Mouse (Mus musculus): ENCODE results near the gene Snx20. TPM values are rescaled to one million over a fixed set of nuclear protein-coding genes. Genes with fewer than 3 reads are reported as not detected.

The Snx20 gene
- polyA plus RNA-seq, 1 experiment = 82.4 TPM

DNA sequence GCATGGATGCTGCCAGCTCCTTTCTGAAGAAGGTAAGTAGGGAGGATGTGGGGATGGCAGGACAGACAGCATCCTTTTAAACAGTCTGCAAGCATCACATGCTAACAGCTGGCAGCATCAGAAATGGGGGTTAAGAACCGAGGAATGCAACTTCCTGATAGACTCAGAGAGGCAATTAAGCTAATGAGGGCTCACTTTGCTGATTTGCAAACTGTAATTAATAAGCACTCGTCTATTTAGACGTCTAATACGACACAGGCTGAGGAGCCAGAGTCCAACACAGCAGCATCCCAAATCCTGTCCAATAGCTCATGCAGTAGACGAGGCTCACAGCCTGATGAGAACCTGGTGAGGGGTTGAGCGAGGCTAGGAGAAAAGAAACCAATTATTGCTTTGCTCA lies 25.7 kb downstream of the Snx20 start:
- Histone ChIP-seq H3K4me1 (ENCODE audit: control insufficient read depth, insufficient read depth, low read length) (no peaks in the 10 kb centered on the region), H3K4me3 (ENCODE audit: insufficient read depth, low read length) (no peak overlapping the region), H3K27ac (ENCODE audit: insufficient read depth, low read depth, low read length) (no peak overlapping the region)
- TF ChIP-seq POLR2A (IDR thresholded peaks at IDR 0.05; ENCODE audit: borderline replicate concordance, low read depth, low read length) (no peak), CTCF (IDR thresholded peaks at IDR 0.05; ENCODE audit: low read depth, low read length) (no peak)

DNA sequence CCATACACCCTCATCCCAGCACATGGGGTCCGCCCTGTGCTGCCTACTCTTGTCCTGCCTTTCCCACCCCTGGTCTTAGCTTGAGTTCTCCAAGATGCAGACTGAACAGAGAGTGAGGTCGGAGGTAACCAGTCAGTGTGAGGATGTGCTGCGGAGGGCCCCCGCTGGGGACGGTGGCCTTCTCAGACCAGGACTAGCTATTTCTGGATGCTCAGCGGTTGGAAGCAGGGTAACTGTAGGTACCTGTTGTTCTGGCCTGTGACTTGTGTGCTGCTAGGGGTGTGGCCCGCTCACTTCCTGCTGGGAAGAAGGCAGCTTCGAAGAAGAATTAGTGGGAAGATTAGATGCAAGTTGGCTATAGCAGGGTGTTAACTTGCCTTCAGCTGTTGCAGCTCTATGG lies 26.9 kb downstream of the Snx20 start:
- Histone ChIP-seq H3K4me3 (ENCODE audit: insufficient read depth, low read length) (no peak overlapping the region), H3K4me1 (ENCODE audit: control insufficient read depth, insufficient read depth, low read length) (no peaks in the 10 kb centered on the region), H3K27ac (ENCODE audit: insufficient read depth, low read depth, low read length) (no peak overlapping the region)
- no peak for TF ChIP-seq POLR2A (IDR thresholded peaks at IDR 0.05; ENCODE audit: borderline replicate concordance, low read depth, low read length)
- TF ChIP-seq CTCF (IDR thresholded peaks at IDR 0.05; ENCODE audit: low read depth, low read length) = no peak

DNA sequence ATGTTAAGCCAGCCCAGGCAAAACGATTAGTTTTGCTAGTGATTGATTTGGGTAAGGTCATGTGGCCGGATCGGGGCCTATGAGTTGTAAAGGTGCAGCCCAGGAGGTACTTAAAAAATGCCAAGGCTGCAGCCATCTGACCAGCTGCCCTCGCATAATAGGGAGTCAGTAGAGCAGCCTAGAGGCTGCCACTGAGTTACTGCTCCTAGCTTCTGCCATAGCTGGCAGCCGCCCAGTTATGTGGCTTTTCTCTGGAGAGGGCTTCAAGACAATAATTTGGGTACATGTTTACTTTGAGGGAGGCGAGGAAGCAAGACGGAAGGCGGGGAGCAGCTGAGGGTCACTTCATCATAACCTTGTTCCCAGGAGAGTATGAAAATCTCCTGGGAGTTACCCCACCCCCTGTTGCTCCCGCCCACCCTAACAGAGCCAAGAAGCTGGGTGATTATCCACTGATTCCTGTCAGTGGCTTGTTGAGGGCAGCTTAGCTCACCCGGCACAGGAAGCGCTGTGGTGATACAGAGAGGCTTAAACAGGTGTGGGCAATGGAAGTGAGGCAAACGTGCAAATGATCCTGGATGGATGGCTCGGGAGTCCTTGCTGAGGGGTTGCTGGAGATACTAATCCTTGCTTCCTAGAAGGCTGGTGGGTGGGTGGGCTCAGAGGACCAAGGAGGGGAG lies 30.4 kb downstream of the Snx20 start:
- H3K27ac ChIP-seq (ENCODE audit: insufficient read depth, low read depth, low read length) = no peak overlapping the region
- no peak for TF ChIP-seq CTCF (IDR thresholded peaks at IDR 0.05; ENCODE audit: low read depth, low read length)
- no peak for TF ChIP-seq POLR2A (IDR thresholded peaks at IDR 0.05; ENCODE audit: borderline replicate concordance, low read depth, low read length)
- no peak overlapping the region for H3K4me3 ChIP-seq (ENCODE audit: insufficient read depth, low read length)
- no peaks in the 10 kb centered on the region for H3K4me1 ChIP-seq (ENCODE audit: control insufficient read depth, insufficient read depth, low read length)

DNA sequence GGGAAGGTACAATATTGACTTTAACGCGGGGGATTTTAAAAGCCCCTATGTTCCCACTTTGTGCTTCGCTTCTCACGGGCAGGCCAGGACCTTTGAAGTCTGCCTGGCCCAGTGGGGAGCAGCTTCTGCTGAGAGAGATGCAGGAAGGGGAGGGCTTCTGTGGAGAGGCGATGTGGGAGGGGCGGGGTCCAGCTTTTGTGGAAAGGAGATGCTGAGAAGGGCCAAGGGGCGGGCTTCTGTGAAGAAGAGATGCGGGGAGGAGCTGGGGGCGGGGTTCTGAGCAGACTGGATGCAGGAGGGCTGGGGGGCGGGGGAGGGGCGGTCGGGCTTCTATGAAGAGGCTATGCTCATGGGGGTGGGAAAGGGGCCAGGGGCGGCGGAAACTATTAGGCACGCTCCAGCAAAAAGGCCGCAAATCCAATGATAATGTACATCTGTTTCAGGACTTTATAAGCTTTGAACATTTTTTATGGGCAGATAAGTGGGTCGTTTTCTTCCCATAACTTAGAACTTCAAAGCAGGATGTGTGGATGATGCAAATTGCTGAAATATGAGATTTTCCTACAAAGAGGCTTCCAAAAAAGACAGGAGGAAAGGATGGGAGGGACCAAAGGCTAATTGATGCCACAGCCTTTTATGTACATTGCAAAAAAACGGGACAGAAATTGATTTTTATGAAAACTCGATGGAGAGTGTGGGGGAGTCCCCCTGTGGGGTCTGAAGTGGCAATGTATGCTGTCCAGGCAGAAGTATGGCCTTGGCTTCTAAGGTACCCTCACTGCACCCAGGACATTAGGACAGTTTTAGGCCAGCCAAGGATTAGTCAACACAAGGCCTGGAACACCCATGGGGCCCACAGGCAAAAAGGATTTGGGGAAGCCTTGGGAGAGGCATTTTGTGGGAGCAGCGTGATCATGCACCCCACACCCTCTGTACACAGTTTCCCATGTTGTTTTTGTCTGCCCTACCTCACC lies 31.6 kb downstream of the Snx20 start:
- Histone ChIP-seq H3K27ac (ENCODE audit: insufficient read depth, low read depth, low read length) (no peak overlapping the region), H3K4me1 (ENCODE audit: control insufficient read depth, insufficient read depth, low read length) (no peaks in the 10 kb centered on the region), H3K4me3 (ENCODE audit: insufficient read depth, low read length) (no peak overlapping the region)
- no peak for TF ChIP-seq CTCF (IDR thresholded peaks at IDR 0.05; ENCODE audit: low read depth, low read length)
- no peak for TF ChIP-seq POLR2A (IDR thresholded peaks at IDR 0.05; ENCODE audit: borderline replicate concordance, low read depth, low read length)

DNA sequence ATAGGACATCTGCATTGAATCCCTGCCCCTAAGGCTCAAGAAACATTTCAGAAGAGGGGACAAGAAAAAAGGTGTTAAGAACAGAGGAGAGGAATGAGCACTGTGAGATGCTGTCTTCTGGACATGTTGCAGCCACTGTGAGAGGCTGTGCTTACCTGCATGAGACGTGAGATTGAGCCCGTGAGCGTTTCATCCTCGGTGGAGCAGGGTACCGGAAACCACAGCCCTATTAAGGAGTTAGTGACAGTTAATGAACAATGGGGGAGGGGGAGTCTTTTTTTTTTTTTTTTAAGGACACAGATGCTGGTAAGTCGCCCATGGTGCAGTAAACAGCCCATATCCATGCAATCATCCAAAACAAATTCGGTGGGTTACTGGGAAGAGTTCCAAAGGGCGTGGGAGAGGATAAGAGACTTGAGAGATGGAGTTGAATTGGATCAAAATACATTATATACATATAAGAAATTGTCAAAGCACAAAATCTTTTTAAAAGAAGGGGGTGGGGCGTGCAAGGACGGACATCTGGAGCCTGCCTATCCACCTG lies 32.4 kb downstream of the Snx20 start:
- no peak overlapping the region for H3K4me3 ChIP-seq (ENCODE audit: insufficient read depth, low read length)
- TF ChIP-seq CTCF (IDR thresholded peaks at IDR 0.05; ENCODE audit: low read depth, low read length) = no peak
- TF ChIP-seq POLR2A (IDR thresholded peaks at IDR 0.05; ENCODE audit: borderline replicate concordance, low read depth, low read length) = no peak
- no peak overlapping the region for H3K27ac ChIP-seq (ENCODE audit: insufficient read depth, low read depth, low read length)
- H3K4me1 ChIP-seq (ENCODE audit: control insufficient read depth, insufficient read depth, low read length) = no peaks in the 10 kb centered on the region

DNA sequence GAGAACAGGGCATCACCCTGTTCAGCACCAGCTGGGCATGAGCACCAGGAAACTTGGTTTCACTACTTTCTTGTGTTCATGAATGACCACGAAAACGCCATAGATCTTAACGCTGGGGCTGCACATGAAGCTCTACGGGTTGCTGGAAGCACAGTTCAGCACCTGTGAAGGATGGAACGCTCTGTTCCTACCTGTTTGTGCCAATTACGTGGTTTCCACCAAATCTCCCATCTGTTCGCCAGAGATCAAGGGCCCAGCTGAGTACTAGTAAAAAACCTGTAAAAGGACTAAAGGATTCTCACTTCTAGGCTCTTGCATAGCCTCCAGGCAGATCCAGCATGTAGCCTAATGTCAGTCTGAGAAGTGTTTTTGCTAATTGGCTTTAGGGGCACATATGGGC lies 36.4 kb downstream of the Snx20 start:
- no peaks in the 10 kb centered on the region for H3K4me1 ChIP-seq (ENCODE audit: control insufficient read depth, insufficient read depth, low read length)
- H3K27ac ChIP-seq (ENCODE audit: insufficient read depth, low read depth, low read length) = no peak overlapping the region
- TF ChIP-seq POLR2A (IDR thresholded peaks at IDR 0.05; ENCODE audit: borderline replicate concordance, low read depth, low read length) = no peak
- no peak for TF ChIP-seq CTCF (IDR thresholded peaks at IDR 0.05; ENCODE audit: low read depth, low read length)
- no peak overlapping the region for H3K4me3 ChIP-seq (ENCODE audit: insufficient read depth, low read length)

DNA sequence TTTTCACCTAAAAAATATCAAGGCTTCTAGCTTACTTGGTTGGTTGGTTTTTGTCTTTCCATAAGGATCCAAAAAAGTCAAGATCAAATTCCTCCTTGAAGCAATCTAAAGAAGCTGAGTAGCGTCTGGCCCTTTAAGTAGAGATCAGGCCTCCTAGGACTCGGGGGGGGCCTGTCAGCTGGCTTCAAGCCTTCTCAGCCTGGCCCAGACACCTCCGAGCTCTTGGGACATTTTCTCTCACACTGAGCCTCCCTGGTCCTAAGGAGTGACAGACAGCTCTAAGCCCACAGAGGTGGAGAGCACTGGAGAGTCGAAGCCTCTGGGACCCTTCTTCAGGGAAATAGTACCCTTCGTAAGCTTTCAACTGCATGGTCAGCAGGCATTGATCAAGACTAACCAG lies 37.4 kb downstream of the Snx20 start:
- H3K27ac ChIP-seq (ENCODE audit: insufficient read depth, low read depth, low read length) = no peak overlapping the region
- H3K4me3 ChIP-seq (ENCODE audit: insufficient read depth, low read length) = no peak overlapping the region
- TF ChIP-seq CTCF (IDR thresholded peaks at IDR 0.05; ENCODE audit: low read depth, low read length) (no peak), POLR2A (IDR thresholded peaks at IDR 0.05; ENCODE audit: borderline replicate concordance, low read depth, low read length) (no peak)
- no peaks in the 10 kb centered on the region for H3K4me1 ChIP-seq (ENCODE audit: control insufficient read depth, insufficient read depth, low read length)

DNA sequence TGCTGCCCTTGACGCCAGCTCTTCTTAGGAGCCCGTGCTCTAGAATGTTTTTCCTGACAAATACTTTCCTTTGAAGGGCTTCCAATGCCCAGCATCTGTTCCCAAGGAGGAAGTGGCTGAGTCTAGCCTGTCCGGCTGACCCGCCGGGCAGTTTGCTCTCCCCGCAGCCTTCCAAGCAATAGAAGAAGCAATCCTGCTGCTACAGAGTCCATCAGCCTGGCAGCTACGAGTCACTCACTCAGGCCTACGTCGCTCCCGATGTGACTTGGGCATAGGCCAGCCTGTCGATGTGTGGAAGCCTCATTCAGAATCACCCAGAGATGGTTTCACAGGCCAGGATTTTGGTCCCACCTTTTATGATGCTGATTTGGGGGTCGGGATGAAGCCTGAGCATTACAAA lies 39.9 kb downstream of the Snx20 start:
- TF ChIP-seq POLR2A (IDR thresholded peaks at IDR 0.05; ENCODE audit: borderline replicate concordance, low read depth, low read length) (no peak), CTCF (IDR thresholded peaks at IDR 0.05; ENCODE audit: low read depth, low read length) (no peak)
- no peak overlapping the region for H3K27ac ChIP-seq (ENCODE audit: insufficient read depth, low read depth, low read length)
- H3K4me3 ChIP-seq (ENCODE audit: insufficient read depth, low read length) = no peak overlapping the region
- no peaks in the 10 kb centered on the region for H3K4me1 ChIP-seq (ENCODE audit: control insufficient read depth, insufficient read depth, low read length)

DNA sequence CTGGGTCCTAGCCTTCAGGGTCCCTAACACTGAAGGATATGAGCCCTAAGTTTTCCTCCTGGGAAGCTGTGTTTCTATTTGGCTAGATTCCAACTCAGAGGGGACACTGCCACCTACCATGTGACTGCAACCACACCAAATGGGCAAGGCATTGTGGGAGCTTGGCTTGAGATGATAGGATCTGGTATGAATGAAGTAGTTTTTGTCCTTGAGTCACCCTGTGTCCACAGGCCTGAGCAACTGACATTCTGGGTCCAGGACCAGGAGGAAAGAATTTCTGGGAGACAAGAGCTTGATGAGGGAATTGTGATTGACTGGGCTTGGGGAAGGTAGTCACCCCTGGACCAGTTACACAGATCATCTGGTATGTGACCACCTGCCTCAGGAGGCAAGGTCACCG lies 42.0 kb downstream of the Snx20 start:
- TF ChIP-seq POLR2A (IDR thresholded peaks at IDR 0.05; ENCODE audit: borderline replicate concordance, low read depth, low read length) = no peak
- TF ChIP-seq CTCF (IDR thresholded peaks at IDR 0.05; ENCODE audit: low read depth, low read length) = no peak

DNA sequence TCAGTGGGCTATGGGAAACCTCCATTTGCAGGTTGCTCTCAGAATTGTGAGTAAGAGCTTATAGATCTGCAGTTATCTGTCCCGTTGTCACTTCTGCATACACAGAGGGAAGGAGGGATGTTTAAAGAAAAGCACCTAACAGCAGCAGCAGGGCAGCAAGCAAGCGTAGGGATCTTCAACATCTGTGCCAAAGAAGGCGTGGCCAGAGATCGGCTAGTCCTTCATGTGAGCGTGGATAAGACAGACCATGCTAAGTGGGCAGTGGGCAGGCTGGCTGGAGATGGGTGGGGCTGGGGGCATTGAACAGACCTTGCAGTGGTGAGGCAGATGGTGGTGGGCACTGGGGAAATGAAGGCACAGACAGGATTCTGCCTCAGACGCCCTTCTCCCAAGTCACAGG lies 45.7 kb downstream of the Snx20 start:
- TF ChIP-seq CTCF (IDR thresholded peaks at IDR 0.05; ENCODE audit: low read depth, low read length) (no peak), POLR2A (IDR thresholded peaks at IDR 0.05; ENCODE audit: borderline replicate concordance, low read depth, low read length) (no peak)
- Histone ChIP-seq H3K4me3 (ENCODE audit: insufficient read depth, low read length) (no peak overlapping the region), H3K4me1 (ENCODE audit: control insufficient read depth, insufficient read depth, low read length) (no peaks in the 10 kb centered on the region), H3K27ac (ENCODE audit: insufficient read depth, low read depth, low read length) (no peak overlapping the region)

More for the DNA sequence above, 42.0 kb downstream of the Snx20 start:
- Histone ChIP-seq H3K4me1 (ENCODE audit: control insufficient read depth, insufficient read depth, low read length) (no peaks in the 10 kb centered on the region), H3K4me3 (ENCODE audit: insufficient read depth, low read length) (no peak overlapping the region), H3K27ac (ENCODE audit: insufficient read depth, low read depth, low read length) (no peak overlapping the region)

Measured in bone marrow macrophage, adult 2 months (primary cell).